Mouse (Mus musculus): ENCODE results near the gene Zfp750.

GRCm38 (mm10) chr11:121551206-121551799 lies 32.2 kb upstream of the Zfp750 start:
- TF ChIP-seq CTCF (IDR thresholded peaks at IDR 0.05; ENCODE audit: low read depth, low read length) (no peak), POLR2A (IDR thresholded peaks at IDR 0.05; ENCODE audit: insufficient read depth, low read length) (no peak)
